Mouse (Mus musculus) cerebellum, postnatal 4 days (tissue): ENCODE measurements around the gene Dcakd.
"Not testable (repeated sequence)": the region's sequence is repeated elsewhere in the genome, so short reads cannot be mapped to it uniquely, and the experiment has no call there.

Experiments
- DNase-seq, 2 experiments: peaks; one replicate each; pipeline ENCODE4 v3.0.0; 2022; ENCODE audit warnings: low spot score in 2 of 2, mixed read lengths in 1 of 2

The Dcakd gene

DNA sequence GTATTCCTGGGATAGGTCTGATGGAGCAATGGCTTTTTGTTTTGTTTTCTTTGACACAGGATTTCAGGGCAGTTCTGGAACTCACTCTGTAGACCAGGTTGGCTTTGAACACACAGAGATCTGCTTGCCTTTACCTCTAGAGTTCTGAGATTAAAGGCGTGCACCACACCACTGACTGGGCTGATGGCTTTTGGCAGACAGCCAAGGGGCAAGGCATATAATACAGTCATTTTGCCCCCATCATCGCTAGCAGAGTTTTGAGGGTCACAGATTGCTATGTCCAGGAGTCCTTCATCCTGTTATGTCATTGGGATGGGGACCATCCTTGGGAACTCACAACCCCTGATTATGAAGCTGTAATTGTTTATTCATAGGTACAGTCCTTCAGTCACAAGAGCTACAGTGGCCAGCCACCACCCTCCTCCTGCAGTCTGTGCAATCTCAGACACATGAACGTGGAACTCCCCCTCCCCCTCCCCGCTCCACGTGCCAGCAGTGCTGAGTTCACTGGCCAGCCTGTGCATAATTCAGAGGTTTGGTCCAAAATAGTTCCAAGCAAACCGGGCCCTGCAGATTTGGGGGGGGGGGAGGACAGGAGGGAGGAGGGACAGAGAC is 50.0 kb downstream of the Dcakd start:
- no peak for DNase-seq

DNA sequence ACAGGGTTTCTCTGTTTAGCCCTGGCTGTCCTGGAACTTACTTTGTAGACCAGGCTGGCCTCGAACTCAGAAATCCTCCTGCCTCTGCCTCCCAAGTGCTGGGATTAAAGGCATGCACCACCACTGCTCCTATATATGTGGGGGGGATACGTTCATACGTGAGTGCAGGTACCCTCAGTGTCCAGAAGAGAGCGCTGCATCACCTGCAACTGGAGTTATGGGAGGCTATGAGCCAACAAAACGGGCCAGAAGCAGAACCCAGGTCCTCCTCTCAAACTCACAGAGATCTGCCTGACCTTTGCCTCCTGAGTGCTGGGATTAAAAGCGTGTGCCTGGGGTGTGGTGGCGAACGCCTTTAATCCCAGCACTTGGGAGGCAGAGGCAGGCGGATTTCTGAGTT is 52.2 kb downstream of the Dcakd start:
- not testable (repeated sequence) for DNase-seq

DNA sequence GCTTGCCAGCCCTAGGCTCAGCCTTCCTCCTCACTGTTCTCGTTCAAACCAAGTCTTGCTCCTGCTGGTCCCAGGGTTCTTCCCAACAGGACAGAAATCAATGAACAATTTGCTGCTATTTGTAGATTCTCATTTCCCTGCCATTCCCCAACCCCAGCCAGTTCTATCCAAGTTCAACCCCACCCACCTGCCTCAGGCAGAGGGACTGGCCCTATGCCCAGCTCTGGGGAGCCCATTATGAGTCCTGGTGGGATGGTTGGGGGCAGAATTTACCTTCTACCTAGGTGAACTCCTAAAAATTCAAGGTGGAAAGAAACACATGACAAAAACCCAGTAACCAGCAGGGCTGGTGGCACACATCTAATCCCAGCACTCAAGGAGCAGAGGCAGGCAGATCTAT is 55.8 kb downstream of the Dcakd start:
- no peak for DNase-seq

DNA sequence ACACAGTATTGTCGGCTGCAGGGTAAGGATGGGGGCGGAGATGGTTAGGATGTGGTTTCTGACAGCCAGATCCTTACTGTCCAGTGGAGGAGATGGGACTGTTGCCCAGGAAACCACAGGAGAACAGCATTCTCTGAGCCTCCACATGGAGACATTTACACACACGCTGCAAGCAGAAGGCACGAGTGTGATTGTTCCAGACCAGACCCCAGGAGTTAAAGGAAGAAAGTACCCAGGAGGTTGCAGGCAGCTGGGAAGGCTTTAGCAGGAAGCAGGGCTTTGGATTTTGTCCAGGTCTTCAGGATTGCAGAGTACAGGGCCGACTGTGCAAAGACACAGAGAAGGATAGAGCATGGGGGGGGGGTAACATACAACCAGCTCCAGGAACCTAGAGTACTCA is 56.5 kb downstream of the Dcakd start:
- no peak for DNase-seq

DNA sequence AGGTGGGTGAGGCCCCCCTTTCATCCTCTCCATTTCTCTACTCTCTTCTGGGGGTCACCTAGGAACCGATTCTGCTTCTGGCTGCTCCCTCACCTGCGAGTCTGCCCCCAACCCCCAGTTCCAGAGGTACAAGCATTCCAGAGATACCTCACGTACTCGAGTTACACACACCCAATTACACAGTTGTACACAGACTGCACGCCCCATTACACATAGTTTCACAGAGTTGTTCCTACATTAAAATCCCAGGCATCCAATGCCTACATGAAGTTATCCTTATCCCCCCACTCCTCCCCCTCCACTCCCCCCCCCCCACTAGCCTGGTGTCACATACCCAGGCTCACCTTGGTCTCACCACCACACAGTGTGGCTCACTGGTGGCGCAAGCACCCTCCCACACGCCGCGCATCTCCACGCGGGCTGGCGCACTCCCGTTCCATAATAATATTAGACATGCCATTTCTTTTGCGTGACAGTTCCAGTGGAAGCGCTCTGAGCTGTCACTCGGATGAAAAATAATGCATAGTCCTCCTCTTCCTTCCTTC is 63.5 kb downstream of the Dcakd start:
- no peak for DNase-seq

GRCm38 (mm10) chr11:102963855-102964546 is 64.1 kb downstream of the Dcakd start:
- no peak for DNase-seq

DNA sequence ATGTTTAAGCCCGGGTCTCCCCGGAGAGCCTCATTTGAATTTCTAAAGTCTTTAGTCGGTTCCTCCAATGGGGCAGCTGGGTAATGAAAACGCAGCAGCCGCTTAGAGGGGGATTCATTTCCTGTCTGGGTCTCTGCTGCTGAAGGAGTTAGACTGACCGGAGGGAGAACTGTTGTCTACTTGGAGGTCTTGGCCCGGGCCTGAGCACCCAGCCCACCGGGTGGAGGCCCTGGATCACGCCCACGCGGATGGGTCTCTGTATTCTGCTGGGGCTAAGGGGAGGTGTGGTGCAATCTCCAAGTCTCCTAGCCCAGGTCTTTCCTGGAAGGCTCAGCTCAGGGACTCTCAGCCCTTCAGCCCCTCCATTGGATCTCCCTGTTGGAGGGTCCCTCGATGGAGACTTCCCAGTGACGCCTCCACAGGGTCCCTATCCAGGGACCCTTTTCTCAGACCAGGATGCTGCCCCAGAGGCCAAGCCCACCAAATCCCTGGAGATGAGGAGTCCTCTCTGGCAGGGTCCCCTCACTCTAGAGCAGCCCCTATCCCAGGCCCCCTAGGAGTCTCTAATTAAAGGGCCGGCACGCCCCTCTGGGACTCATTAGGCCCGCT is 64.8 kb downstream of the Dcakd start:
- no peak for DNase-seq

DNA sequence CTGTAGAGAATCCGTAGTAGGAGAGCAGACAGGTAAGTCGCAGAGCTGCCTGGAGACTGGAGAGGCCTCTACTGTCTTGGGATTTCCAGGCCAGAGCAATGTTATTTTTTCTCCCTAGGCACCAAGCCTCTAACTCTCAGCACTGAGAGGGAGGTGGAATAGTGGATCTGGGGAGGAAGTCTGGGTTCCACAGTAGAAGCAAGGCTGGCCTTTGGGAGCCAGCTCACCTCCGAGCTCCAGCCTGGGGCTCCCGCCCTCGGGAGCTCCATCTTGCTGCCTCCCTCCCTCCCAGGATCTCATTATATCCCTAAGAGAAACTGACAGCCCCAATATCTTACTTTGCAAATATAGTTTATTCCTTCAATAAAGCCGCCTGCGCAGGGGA is 65.3 kb downstream of the Dcakd start:
- DNase-seq: no peak

DNA sequence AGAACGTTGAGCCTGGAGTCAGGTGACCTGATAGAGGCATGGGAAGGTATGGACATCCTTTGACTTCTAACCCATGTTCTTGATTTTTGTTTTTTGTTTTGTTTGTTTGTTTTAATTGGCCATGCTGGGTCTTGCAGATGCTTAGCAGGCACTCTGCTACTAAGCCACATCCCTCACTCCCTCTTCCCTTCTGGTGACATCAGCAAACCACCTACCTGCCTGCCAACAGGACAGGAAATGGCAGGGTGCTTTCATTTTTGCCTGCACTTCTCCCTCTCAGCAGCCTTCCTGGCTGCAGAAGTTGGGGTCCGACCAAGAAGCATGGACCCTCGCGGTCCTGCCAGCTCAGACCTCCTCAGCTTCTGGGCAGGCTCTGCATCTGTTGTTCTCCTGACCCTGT is 67.1 kb downstream of the Dcakd start:
- DNase-seq: no peak

GRCm38 (mm10) chr11:102958870-102959269 is 69.3 kb downstream of the Dcakd start:
- no peak for DNase-seq

DNA sequence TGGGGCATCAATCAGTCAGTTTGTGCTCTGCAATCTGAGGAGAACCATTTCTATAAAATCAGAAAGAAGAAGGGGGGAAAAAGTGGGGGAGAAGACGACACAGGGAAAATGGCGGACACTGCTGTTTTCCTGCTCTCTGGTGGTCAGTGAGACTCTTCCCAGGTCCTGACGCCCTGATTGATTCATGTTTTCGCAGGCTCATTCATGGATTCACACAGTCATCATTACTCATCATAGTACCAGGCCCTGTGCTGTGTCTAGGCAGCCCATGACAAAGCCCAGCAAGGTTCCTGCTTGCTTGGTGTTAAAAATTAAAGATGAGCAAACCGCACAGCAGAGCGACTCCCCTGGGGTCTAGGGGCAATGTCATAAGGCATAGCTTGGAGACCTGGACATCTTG is 69.7 kb downstream of the Dcakd start:
- DNase-seq: no peak

GRCm38 (mm10) chr11:102957692-102958091 is 70.4 kb downstream of the Dcakd start:
- DNase-seq: no peak

- DNase-seq: peak in 1 of 2 experiments; percentile 46
Observed at GRCm38 (mm10) chr11:102956962-102957614, 71.0 kb downstream of the Dcakd start.

DNA sequence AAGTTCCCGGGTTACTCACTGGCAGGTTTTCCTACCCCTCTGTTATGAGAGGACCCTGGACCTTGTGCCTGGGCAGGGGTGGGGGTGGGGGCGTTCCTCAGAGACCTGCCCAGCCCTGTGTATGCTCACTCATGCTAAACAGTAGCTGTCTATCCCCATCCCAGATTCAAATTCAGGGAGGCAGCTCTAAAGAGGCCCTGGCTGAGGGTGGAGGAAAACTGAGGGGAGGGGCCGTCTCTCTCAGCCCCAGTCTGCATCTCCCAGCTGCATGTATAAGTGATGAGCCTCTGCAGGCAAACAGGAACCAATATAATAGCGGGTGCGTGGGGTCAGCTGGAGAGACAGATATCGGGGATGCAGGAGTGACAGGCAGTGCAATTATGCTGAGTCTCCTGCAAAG is 75.2 kb downstream of the Dcakd start:
- no peak for DNase-seq

DNA sequence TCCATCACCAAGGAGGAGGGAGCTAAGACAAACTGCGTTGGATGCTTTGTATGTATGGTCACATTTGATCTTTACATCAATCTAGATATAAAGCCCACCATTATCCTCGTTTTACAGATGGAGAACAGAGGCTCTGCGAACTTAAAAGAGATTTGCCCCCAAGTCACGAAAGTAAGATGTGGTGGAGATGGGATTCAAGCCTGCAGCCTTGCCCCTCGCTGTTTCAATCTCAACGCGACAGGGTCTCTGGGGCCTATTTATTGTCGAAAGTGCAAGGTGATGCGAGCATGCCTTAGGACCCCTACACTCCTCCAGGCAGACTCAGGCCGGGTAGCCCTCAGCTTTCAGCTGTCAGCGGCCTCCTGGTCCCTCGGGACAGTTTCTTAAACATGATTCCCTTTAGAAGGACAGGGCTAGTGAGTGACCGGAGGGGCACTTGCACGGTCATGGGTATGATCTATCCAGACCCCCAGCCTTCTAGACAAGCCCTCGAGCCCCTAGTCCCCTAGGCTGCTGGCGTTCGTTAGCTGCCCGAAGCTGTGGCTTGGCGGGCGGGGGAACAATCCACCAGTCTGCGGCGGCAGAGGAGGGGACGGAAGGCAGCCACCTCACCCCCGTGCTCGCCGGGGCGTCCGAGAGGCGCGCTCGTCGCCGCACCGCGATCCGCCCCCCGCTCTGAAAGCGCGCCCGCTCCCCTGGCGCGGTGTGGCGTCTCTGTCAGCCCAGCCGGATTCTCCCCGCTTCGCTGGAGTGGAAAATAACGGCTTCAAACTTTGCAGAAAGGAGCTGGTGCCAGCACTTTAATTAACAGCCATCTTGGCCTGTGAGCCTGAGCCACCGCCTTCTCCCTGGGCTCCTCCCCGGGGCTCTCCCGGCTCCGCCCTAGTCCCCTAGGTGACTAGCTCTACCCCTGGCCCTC is 79.8 kb downstream of the Dcakd start:
- DNase-seq: peak in 1 of 2 experiments; percentile 43

DNA sequence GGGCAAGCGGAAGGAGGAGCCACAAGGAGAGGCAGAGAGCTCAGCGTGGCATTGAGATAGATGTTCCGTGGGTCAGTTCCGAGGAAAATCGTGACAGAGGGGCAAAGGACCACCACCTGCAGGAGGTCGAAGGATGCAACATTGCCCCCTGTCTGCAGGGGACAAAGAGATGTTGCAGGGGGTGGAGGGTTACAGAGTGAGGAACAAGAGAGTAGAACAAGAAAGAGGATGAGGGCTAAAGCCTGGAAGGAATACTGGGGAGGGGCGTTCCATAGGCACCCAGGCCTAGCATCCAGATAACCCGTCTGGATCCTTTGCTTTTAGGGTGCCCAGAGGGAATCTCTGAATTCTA is 81.2 kb downstream of the Dcakd start:
- DNase-seq: no peak

- peak; percentile 43 to 78 for DNase-seq
Observed at GRCm38 (mm10) chr11:102946265-102946991, 81.7 kb downstream of the Dcakd start, which contains the start of gene C1ql1. C1ql1 (minus strand) TSS chr11:102946688.

DNA sequence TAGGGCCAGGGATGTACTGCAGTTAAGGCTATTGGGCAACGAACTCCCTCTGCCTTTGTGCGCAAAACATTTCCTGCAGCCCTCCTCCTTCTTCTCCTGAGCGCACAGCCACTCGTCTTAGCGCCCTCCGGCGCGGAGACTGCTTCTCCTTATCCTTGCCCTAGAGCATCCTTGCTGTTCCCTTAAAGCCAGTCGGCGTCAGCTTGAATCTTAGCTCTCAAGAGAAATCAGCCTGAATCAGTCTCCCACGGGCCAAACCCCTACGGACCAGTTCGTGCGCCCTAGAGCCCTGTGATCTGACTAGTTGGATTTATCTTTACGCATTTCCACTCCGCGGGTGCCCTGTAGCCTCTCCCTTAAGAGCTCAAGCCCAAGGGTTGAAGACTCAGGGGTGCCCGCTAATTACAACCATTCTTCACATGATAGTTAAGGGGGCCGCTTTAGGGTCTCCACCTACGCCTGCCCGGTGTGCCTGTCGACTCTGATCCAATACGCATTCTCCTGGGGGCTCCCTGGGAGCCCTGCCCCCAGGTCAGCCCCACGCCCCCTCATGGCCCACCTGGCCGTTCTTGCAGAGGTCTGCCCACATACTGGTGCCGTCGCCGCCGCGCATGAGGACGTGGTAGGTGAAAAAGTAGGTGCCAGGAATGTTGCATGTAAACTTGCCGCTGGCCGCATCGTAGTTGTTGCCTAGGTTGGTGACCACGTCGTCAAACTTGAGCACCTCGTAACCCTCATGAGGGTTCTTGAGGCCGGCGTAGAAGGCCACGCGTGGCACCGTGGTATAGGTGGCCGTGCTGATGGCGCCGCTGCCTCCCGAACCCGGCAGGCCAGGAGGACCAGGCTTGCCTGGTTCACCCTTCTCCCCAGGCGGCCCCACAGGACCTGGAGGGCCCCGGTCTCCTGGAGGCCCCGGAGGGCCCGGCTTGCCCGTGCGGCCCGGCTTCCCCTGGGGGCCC is 82.5 kb downstream of the Dcakd start:
- DNase-seq: no peak
